In genomic region chr1:161237339-161237738, GRCm38 (mm10) we compare ENCODE assay signal across 15 mouse cellular contexts.
"Had no signal": no experiment of that assay in that cellular context is flagged by ENCODE, and none has a peak within 500 bp of the region (broad histone marks: within the 10 kb centered on the region; RNA-seq: fewer than 3 reads in every experiment).

No protein-coding gene starts in this region.

- ATAC-seq: liver, embryonic 12.5 days had no signal

- H3K9ac ChIP-seq: limb, embryonic 13.5 days; liver, embryonic 12.5 days; liver, embryonic 15.5 days had no signal

- H3K9me3 ChIP-seq: limb, embryonic 10.5 days; limb, embryonic 13.5 days; liver, embryonic 12.5 days; liver, embryonic 15.5 days had no signal

- H3K27me3 ChIP-seq: limb, embryonic 13.5 days; liver, embryonic 12.5 days; liver, embryonic 15.5 days had no signal

- H3K4me2 ChIP-seq: limb, embryonic 13.5 days; liver, embryonic 12.5 days; liver, embryonic 15.5 days; midbrain, embryonic 11.5 days had no signal

- H3K4me1 ChIP-seq: limb, embryonic 10.5 days; liver, embryonic 12.5 days; liver, embryonic 15.5 days had no signal

- DNase-seq: kidney, adult 9 months; kidney, postnatal 14 days; kidney, postnatal 4 days; liver; lung, adult 2 months; lung, postnatal 14 days; lung, postnatal 4 days; midbrain, embryonic 14.5 days; thymus, adult 18-20 months; thymus, postnatal 14 days had no signal

- H3K4me3 ChIP-seq: limb, embryonic 10.5 days; limb, embryonic 13.5 days; liver, embryonic 12.5 days; liver, embryonic 15.5 days had no signal

- H3K27ac ChIP-seq: limb, embryonic 10.5 days; limb, embryonic 13.5 days; liver, embryonic 12.5 days; liver, embryonic 15.5 days had no signal
